Mouse (Mus musculus): ENCODE results near the gene Hexim2.

The Hexim2 gene

DNA sequence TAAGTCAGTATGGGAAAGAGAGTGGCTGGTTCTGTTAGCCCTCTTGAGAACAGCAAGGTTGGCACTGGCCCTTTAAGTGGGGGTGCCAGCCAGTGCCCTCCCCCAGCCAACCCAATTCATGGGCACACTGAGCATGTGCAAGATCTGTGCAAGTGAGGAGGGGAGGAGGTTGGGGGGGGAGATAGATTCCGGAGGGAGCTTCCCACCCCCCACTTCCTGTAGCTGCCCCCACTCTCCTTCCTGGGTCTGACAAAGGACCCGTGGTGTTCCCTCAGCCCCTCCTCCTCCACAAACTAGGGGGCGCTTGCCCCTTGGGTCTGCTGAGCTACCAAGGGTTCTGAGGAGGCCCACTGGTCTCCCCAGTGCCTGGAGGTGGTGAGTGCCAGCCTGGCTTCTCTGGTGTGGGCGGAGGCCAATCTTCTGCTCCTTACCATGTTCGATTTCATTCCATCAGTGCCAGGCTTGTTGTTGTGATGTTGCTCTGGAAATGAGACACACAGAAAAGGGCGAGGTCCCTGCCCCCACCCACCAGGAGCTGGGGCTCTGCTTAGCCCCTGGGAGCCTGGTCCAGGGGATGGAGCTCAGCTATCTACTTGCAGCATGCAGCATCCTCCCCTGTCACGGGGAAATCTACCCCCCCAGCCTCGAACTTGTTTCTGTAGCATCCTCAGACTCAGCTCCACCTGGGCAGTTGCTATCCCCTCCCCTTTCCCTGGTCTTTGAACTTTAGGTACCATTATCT lies 10.4 kb downstream of the Hexim2 start:
- peak; percentile 70 to 77 for DNase-seq

DNA sequence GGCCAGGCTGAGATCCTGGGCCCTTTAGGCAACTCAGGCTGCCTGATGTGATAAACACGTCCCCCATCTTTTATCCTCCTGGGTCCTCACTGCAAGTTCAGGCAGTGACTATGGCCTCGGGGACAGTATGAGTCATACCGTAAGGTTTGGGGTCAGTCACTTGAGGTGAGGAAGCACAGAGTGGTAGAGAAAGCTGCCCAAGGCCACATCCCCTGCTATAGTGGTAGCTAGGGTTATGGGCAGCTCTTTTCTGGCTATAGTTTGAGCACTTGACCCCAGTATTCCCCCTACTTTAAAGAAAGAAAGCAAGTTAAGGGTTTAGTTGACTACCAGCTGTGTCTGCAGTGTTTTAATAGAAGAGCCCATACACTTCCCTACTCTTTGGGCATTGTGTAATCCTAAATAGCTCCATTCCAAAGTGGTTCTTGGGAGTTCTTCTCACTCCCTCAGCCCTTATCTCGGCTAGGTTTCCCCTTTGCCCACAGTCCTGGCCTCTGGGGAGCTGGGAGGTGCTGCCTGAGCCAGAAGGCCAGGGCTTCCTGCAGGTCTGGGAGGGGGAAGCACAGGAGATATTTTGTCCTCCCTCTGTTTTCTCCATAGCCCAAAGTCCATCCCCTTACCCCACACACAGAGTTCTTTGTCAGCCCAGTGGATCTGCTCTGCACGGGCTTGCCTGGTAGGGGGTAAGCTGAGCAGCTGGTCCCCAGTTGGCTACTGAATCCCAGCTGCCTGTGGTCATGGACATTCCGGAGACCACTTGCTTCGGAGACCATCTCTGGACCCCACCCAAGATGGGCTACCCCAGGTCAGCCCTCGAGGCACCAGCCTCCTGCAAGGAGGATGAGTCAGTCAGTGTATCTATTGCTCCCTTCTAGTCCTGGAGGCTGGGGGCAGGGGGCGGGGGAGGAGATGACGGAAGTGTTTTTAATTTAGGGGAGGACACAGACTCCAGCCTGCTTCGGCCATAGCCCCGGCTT lies 12.4 kb downstream of the Hexim2 start:
- DNase-seq = no peak

GRCm38 (mm10) chr11:103146386-103146785 lies 14.2 kb downstream of the Hexim2 start:
- no peak for DNase-seq

DNA sequence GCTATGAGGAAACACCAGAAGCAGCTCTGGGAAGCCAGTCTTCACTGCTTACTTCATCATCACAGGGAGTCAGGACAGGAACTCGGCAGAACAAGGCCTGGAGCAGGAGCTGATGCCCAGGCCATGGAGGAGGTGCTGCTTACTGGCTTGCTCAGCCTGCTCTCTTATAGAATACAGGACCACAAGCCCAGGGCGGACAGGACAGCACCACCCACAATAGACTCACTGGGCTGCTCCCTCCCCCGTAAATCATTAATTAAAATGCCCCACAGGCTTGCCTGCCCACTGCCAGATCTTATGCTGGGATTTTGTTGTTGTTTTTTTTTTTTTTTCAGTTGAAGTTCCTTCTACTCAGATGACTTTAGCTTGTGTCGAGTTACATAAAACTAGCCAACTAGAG lies 15.5 kb downstream of the Hexim2 start:
- DNase-seq = peak; percentile 71 to 87

DNA sequence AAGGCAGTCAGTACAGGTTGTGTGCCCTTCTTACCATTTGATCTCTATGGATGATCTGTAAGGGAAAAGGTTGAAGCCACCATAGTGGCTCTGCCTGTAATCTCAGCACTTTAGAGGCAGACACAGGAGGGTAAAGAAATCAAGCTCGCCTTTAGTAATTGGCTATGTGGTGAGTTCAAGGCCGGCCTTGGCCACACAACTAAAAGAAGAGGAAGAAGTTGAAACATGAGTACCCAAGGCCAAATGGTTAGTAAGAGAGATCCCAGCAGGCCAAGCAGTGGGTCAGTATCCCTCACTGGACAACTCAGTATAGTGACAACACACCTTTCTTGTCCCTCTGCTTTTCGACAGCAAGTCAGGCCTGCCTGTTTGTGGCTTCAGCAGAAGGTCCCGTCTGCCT lies 17.5 kb downstream of the Hexim2 start:
- DNase-seq = no peak

GRCm38 (mm10) chr11:103158621-103159478 lies 26.6 kb downstream of the Hexim2 start:
- peak; percentile 94 to 97 for DNase-seq

DNA sequence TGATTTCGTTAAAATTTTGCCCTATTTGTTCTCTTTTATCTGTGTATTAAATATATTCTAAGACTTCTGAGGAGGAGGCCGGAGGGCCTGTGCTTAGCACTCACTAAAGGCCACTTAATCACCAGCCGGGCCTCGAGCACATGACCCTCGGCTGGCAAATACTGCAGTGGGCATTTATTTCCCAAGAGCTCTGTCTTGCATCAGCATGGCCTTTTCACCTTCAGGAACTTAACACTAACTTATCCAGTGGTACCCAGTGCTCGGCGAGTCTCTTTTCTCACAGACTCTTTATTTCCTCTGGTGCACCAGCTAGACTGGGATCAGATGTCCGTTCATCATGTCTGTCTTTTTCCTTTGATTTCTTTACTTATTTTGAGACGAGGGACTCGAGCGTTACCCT lies 28.5 kb downstream of the Hexim2 start:
- DNase-seq = no peak

DNA sequence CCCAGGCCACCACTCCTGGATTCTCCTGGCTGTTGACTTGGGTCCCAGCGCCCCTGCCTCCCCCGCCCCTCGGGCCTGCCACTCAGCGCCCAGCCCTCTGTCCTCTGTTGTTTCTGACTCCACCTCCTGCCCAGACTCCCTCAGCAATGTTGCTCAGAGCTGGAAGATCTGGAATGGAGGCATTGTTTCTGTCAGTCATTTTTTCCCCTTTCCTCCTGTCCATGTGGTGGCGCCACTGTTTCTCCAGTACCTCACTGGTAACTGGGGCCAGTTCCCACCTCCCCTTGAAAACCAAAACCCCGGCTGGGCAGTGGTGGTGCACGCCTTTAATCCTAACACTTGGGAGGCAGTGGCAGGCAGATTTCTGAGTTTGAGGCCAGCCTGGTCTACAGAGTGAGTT lies 29.2 kb downstream of the Hexim2 start:
- DNase-seq = no peak

DNA sequence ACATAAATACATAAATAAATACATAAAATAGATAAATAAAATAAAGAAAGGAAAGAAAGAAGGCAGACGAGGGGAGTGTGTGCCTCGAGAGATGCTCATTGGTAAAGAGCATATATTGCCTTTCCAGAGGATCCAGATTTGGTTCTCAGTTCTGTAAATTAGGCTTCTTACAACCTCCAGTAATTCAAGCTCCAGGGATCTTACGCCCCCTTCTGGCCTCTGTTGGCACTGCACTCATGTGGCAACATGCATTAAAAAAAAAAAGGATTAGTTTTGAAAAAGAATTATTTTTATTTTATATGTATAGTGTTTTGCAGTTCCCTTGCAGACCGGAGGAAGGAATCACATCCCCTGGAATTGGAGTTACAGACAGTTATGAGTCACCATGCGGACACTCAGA lies 29.9 kb downstream of the Hexim2 start:
- DNase-seq = peak in 1 of 2 experiments; percentile 47

DNA sequence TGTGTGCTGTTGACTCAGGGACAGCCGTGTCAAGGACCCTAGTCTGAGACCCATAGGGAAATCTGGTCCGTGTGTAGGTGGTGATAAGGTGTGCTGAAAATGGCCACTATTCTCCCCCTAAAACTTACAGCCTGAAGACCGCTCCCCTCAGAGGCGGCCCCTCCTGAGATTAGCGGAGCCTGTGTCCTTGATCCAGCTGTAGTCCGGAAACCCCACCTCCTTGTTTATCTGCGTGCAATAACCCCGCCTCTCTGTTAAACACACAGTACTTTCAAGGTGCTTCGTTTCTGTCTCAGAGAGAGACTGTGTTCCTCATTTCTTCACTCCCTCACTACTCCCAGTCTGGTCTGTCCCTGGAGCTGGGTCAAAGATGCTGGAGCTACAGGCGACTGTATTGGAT lies 32.2 kb downstream of the Hexim2 start:
- no peak for DNase-seq

DNA sequence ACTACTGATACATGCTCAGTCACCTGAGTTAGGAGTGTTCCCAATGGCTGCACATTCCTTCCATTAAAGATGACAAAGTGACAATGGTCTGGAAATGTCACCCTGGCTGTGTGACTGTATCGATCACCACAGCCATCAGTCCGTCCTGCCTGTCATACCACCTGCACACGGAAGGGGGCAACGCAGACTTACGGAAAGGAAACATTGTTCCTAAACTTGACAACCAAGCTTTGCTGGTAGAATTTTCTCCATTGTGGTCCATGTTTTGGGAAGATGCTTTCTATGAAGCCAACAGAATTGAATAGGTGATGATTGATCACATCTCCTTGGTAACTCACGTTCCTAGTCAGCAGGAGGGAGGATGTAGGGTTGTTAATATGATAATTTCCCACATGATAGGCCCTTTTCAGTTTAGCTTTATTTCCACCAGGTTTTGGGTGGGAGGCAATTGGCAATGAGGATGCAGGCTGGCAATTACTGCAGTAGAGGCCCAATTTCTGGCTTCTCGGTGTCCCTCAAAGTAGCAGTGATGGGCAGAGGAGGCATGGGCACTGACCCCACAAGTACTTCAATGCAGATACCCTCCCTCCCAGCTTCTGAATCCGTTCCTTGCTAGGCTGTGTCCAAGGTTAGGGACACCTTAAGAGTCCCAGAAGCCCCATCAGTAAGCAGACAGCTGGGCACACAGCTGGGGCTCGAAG lies 36.6 kb downstream of the Hexim2 start:
- DNase-seq = peak; percentile 57 to 84

DNA sequence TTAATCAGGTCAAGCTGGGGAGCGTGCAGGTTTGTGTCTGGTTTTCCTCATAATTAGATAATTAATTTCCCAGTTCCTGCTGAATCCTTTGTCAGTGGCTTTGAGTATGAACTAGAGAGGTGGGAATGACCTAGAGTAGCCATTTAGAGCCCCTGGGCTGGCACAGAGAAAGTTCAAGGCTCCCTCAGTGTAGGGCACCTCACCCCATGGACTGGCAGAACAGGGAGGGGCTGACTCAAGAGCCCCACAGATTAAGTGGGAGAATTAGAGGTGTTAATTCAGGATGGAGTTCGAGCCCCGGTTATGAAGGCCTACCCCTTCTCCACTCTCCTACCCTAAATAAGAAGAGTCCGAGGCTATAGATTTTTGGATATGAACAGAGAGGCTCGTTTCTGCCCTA lies 37.4 kb downstream of the Hexim2 start:
- no peak for DNase-seq

- no peak for DNase-seq
Measured at GRCm38 (mm10) chr11:103170111-103170493, 37.9 kb downstream of the Hexim2 start.

DNA sequence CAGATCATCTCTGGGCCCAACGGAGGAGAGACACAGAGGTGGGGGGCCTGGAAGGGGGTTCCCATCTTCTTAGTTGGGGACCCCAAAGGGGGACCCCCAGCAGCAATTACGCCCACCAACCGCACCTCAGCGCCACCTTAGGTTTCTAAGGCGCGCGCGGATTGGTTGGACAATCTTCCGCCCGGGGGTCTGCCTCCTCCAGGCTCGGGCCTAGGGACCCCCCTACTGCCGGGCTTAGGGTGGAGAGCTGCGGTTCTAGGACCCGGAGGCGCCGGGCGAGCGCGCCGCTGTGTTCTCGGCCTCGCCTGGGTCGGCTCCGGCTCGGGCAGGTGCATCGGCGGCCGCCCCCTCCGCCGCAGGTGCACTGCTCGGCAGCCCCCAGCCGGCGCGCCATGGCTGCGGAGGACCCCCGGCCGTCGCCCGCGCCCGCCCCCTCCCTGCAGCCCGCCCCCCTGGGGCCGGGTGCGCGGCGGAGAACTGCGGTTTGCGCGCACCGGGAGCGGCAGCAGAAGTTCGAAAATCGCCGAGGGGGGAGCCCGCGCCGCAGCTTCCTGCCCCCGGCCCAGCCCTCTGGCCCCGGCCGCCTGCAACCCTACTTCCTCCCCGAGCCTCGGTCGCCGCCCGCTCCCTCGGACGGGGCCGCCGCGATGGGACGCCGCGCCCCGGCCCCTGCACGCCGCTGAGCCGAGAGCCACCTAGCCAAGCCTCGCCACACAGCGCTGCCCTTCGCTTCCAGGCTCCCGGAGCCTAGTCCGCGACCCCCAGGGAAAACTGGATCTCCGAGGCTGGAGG lies 38.5 kb downstream of the Hexim2 start, which contains the start of gene Fmnl1:
Fmnl1 (plus strand) TSS at position 614 of the 792 bp plus-strand sequence.
- peak in 1 of 2 experiments; percentile 50 for DNase-seq

GRCm38 (mm10) chr11:103171286-103171620 lies 39.0 kb downstream of the Hexim2 start:
- DNase-seq = no peak

- peak; percentile 79 to 88 for DNase-seq
Measured at GRCm38 (mm10) chr11:103171703-103172391, 39.6 kb downstream of the Hexim2 start.

DNA sequence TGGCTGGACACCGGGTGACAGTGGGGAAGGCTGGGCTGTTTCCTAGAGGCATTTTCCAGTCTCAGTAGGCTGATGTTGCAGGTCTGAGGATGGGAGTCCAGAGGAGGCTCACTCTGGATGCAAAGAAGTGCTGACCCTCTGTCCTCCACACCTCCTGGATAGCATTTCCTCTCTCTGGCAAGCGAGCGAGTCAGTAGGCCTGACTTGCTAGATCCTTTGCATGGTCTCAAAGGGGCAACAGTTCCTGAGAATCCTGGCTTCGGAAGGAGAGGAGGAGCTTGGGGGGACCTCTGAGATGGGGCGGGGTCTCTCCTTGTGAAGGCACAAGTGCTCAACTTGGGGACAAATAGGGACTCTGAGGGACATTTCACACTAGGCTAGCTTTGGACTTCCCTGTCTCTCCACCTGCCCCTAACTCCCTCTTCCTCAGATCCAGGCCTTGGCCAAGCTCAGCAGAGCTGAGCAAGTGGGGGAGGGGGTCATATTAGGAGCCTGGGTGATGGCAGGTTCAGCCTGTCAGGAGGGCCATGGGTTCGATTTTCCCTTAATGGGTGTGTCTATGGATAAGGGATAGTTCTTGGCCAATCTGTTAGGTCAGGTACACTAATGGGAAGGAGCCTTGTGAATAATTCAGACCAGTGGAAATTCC lies 40.3 kb downstream of the Hexim2 start:
- no peak for DNase-seq

DNA sequence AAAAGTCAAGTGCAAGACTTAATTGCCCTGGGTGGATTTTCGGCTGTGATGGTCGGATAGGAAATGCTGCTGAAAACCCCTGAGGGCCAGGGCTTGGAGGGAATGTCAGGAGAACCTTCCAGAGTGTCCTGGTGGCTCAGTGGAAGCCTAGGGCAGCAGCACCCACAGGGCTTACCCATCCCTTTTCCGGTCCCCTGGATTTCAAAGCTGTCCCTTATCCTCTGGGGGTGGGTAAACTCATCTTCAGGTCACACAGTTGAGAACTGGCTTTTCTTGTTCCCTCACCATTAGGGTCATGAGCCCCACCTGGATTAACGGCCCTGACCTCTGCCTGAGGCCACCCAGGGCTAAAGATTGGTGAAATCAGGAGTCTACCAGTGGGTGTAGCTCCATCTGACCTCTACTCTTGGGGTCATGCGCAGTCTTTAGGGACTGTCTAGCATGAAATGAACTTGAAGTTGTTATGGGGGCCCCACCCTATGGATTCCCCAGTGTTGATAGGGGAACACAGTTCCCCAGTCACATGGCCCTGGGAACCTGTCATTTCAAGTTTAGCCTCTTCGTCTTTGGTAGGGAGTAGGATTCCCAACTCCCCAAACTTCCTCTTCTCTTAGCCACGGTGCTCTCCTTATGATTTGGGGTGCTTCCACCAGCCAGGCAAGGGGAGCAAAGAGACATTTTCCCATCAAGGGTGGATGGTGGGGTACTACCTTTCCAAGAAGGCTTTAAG lies 41.0 kb downstream of the Hexim2 start:
- no peak for DNase-seq

DNA sequence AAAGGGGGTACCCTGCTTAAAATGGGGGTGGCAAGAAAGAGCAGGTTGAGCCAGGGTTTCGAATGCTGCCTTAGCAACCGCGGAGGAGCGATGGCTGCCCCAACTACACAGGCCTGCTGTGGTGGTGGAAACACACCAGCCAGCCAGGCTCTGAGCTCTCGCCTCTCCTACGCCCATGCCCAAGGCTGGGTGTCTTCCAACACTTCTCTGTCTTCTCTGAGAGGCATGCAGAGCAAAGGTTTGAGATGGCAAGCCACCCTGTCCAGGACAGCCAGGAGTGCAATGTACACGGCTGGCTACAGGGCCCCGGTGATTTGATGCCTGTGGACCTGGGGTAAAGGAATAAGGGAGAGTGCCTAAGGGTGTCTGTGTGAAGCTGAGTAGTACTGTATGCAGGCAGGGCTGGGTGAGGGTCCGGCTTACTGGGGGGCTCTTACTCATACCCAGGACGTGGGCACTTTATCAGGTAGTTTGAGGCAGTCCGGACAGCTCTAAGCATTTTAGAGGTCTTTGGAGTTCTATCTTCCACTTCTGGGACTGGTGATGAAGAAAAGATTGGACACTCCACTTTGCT lies 41.6 kb downstream of the Hexim2 start:
- peak; percentile 60 to 62 for DNase-seq

All from kidney, adult 8-10 months (tissue).